ENCODE assay signal across 7 mouse cellular contexts in genomic region chr8:84711933-84712758, GRCm38 (mm10). TPM values are rescaled to one million over a fixed set of nuclear protein-coding genes. Genes with fewer than 3 reads are reported as not detected.
DNase-seq lines count a peak whose midpoint lies in the region; ATAC-seq lines count a peak whose summit lies in the region.

No protein-coding gene starts in this region.

- peak overlapping the region; percentile 50 for H3K9ac ChIP-seq in forebrain, embryonic 14.5 days (ENCODE audit: low read length)
- peak overlapping the region; percentile 24 for H3K9ac ChIP-seq in hindbrain, embryonic 12.5 days

- H3K36me3 ChIP-seq in forebrain, embryonic 14.5 days (ENCODE audit: control insufficient read depth, insufficient read depth, low read length): peaks cover 41% of the 10 kb centered on the region
- H3K36me3 ChIP-seq in hindbrain, embryonic 12.5 days: no peaks in the 10 kb centered on the region

- ATAC-seq in forebrain, embryonic 14.5 days: peak; percentile 85
- ATAC-seq in hindbrain, embryonic 12.5 days (ENCODE audit: low FRiP score): peak; percentile 88

- H3K4me2 ChIP-seq in forebrain, embryonic 14.5 days (ENCODE audit: low read length): peak overlapping the region; percentile 16; the same call in 1 of the 2 replicates
- H3K4me2 ChIP-seq in hindbrain, embryonic 12.5 days (replicated peaks): no peak overlapping the region

- peak; percentile 42 for DNase-seq in urinary bladder, postnatal 14 days (ENCODE audit: low spot score)
- no peak for DNase-seq in urinary bladder, postnatal 10 days (ENCODE audit: low spot score)
- DNase-seq in forebrain, embryonic 14.5 days (ENCODE audit: low spot score): peak; percentile 95
- DNase-seq in lung, postnatal 14 days: peak; percentile 70
- no peak for DNase-seq in adrenal gland, postnatal 4 days (ENCODE audit: low spot score in 2 of 2)
- DNase-seq in cerebellum, adult 11 months: no peak

- H3K4me3 ChIP-seq in forebrain, embryonic 14.5 days (ENCODE audit: low read depth, low read length): no peak overlapping the region
- no peak overlapping the region for H3K4me3 ChIP-seq in hindbrain, embryonic 12.5 days

- peak overlapping the region; percentile 96 for H3K27ac ChIP-seq in forebrain, embryonic 14.5 days (ENCODE audit: low read depth, low read length)
- H3K27ac ChIP-seq in hindbrain, embryonic 12.5 days: peak overlapping the region; percentile 93

- H3K27me3 ChIP-seq in forebrain, embryonic 14.5 days (replicated peaks; ENCODE audit: control insufficient read depth, insufficient read depth, low read length): peaks cover 17% of the 10 kb centered on the region; the same call in 1 of the 2 replicates
- H3K27me3 ChIP-seq in hindbrain, embryonic 12.5 days: peaks cover 76% of the 10 kb centered on the region

- peaks cover 69% of the 10 kb centered on the region for H3K4me1 ChIP-seq in forebrain, embryonic 14.5 days (ENCODE audit: control insufficient read depth, insufficient read depth, low read length)
- peaks cover 86% of the 10 kb centered on the region for H3K4me1 ChIP-seq in hindbrain, embryonic 12.5 days

- H3K9me3 ChIP-seq in forebrain, embryonic 14.5 days (replicated peaks; ENCODE audit: control insufficient read depth, low read length): no peaks in the 10 kb centered on the region
- no peaks in the 10 kb centered on the region for H3K9me3 ChIP-seq in hindbrain, embryonic 12.5 days (replicated peaks)

- 5% methylated on average over 10 of the region's 11 CpGs for WGBS in forebrain, embryonic 14.5 days
- WGBS in hindbrain, embryonic 12.5 days: 19% methylated on average over 10 of the region's 11 CpGs

RNA-seq across cellular contexts. Expression of gene G430095P16Rik, which starts 10.7 kb away (rescaled TPM):
- 1.5 and 1.7 TPM in 2 replicates for polyA plus RNA-seq in forebrain, embryonic 14.5 days (2014; fragmentation: Nextera tagmentation; extraction: Ambion mirVana)
- 3.0 and 3.6 TPM in 2 replicates for polyA plus RNA-seq in hindbrain, embryonic 12.5 days (2016; fragmentation: Nextera tagmentation; extraction: Ambion mirVana)
- total RNA-seq in adrenal gland, postnatal 4 days (2021): 1 to 10 TPM; 1.2 TPM

RNA-seq across cellular contexts. Expression of gene Lyl1, which starts 10.9 kb away (rescaled TPM):
- polyA plus RNA-seq in forebrain, embryonic 14.5 days (2014; fragmentation: Nextera tagmentation; extraction: Ambion mirVana): 2.9 and 3.8 TPM in 2 replicates
- polyA plus RNA-seq in hindbrain, embryonic 12.5 days (2016; fragmentation: Nextera tagmentation; extraction: Ambion mirVana): 4.6 and 4.9 TPM in 2 replicates
- total RNA-seq in adrenal gland, postnatal 4 days (2021): 1 to 10 TPM; 6.5 to 7.2 TPM

RNA-seq across cellular contexts. Expression of gene Nacc1, which starts 24.5 kb away (rescaled TPM):
- polyA plus RNA-seq in forebrain, embryonic 14.5 days (2014; fragmentation: Nextera tagmentation; extraction: Ambion mirVana): 17.0 and 17.6 TPM in 2 replicates
- 20.9 and 21.3 TPM in 2 replicates for polyA plus RNA-seq in hindbrain, embryonic 12.5 days (2016; fragmentation: Nextera tagmentation; extraction: Ambion mirVana)
- 10 to 100 TPM; 88.9 to 89.0 TPM for total RNA-seq in adrenal gland, postnatal 4 days (2021)

RNA-seq across cellular contexts. Expression of gene Trmt1, which starts 26.0 kb away (rescaled TPM):
- polyA plus RNA-seq in forebrain, embryonic 14.5 days (2014; fragmentation: Nextera tagmentation; extraction: Ambion mirVana): 47.8 and 52.3 TPM in 2 replicates
- polyA plus RNA-seq in hindbrain, embryonic 12.5 days (2016; fragmentation: Nextera tagmentation; extraction: Ambion mirVana): 51.2 and 55.9 TPM in 2 replicates
- 100 to 1,000 TPM; 122 to 124 TPM for total RNA-seq in adrenal gland, postnatal 4 days (2021)

RNA-seq across cellular contexts. Expression of gene Ier2, which starts 49.5 kb away (rescaled TPM):
- polyA plus RNA-seq in forebrain, embryonic 14.5 days (2014; fragmentation: Nextera tagmentation; extraction: Ambion mirVana): 26.5 and 29.3 TPM in 2 replicates
- 62.5 and 64.8 TPM in 2 replicates for polyA plus RNA-seq in hindbrain, embryonic 12.5 days (2016; fragmentation: Nextera tagmentation; extraction: Ambion mirVana)
- total RNA-seq in adrenal gland, postnatal 4 days (2021): 10 to 100 TPM; 35.1 to 35.3 TPM

Comparison
In these comparisons a context has a peak if more than half of its experiments do, and no peak if none do; other contexts are left out.
1. DNase-seq: peak in urinary bladder, postnatal 14 days (single experiment), forebrain, embryonic 14.5 days (single experiment) and lung, postnatal 14 days (single experiment); none in urinary bladder, postnatal 10 days (single experiment), adrenal gland, postnatal 4 days (0 of 2) and cerebellum, adult 11 months (single experiment).